Mouse (Mus musculus): Measurements from ENCODE around the gene Cdh3. TPM values are rescaled to one million over a fixed set of nuclear protein-coding genes. Genes with fewer than 3 reads are reported as not detected.

The Cdh3 gene
- total and polyA plus RNA-seq, 3 experiments = not detected

GRCm38 (mm10) chr8:106508456-106508855, 2.2 kb upstream of the Cdh3 start:
- H3K4me1 ChIP-seq (ENCODE audit: control insufficient read depth in 1 of 2, insufficient read depth in 2 of 2, low read length in 2 of 2) = no peaks in the 10 kb centered on the region
- DNase-seq (ENCODE audit: low read depth, low spot score) = no peak
- H3K9ac ChIP-seq (ENCODE audit: control insufficient read depth, low read depth, low read length, poor library complexity, severe bottlenecking) = no peak overlapping the region
- no peaks in the 10 kb centered on the region; a peak in 1 of 4 replicates for H3K27me3 ChIP-seq (ENCODE audit: control insufficient read depth in 1 of 2, insufficient read depth in 2 of 2, low read length in 2 of 2)
- TF ChIP-seq MYC (IDR thresholded peaks at IDR 0.05; ENCODE audit: low read depth, low read length) (no peak), USF2 (IDR thresholded peaks at IDR 0.05; ENCODE audit: borderline replicate concordance in 1 of 2, insufficient read depth in 1 of 2, low read depth in 1 of 2, low read length in 2 of 2) (no peak), USF1 (IDR thresholded peaks at IDR 0.05; ENCODE audit: low read depth, low read length) (no peak), RAD21 (IDR thresholded peaks at IDR 0.05; ENCODE audit: low read depth, low read length) (no peak), CHD1 (IDR thresholded peaks at IDR 0.05; ENCODE audit: low read depth, low read length) (no peak), ZNF384 (IDR thresholded peaks at IDR 0.05; ENCODE audit: low read depth, low read length) (no peak), MAFK (IDR thresholded peaks at IDR 0.05; ENCODE audit: borderline replicate concordance, low read depth, low read length) (no peak), ELF1 (IDR thresholded peaks at IDR 0.05; ENCODE audit: low read depth, low read length) (no peak), TCF12 (IDR thresholded peaks at IDR 0.05; ENCODE audit: low read depth, low read length) (no peak), UBTF (IDR thresholded peaks at IDR 0.05; ENCODE audit: borderline replicate concordance, insufficient read depth, low read depth, low read length) (no peak), RCOR1 (IDR thresholded peaks at IDR 0.05; ENCODE audit: low read depth, low read length) (no peak), MAZ (IDR thresholded peaks at IDR 0.05; ENCODE audit: low read depth, low read length) (no peak)
- H3K36me3 ChIP-seq (ENCODE audit: control insufficient read depth in 1 of 2, insufficient read depth in 2 of 2, low read length in 2 of 2) = no peaks in the 10 kb centered on the region
- H3K79me2 ChIP-seq (ENCODE audit: control insufficient read depth, insufficient read depth, low read length, poor library complexity) = no peaks in the 10 kb centered on the region
- no peaks in the 10 kb centered on the region for H3K9me3 ChIP-seq (replicated peaks; ENCODE audit: insufficient read depth, low read length)
- H3K4me3 ChIP-seq (ENCODE audit: control insufficient read depth in 1 of 2, insufficient read depth in 1 of 2, low read depth in 2 of 2, low read length in 2 of 2) = no peak overlapping the region
- no peak overlapping the region for H3K27ac ChIP-seq (ENCODE audit: control insufficient read depth, low read depth, low read length)

- no peak for DNase-seq (ENCODE audit: low read depth, low spot score)
- Histone ChIP-seq H3K4me1 (ENCODE audit: control insufficient read depth in 1 of 2, insufficient read depth in 2 of 2, low read length in 2 of 2) (no peaks in the 10 kb centered on the region), H3K79me2 (ENCODE audit: control insufficient read depth, insufficient read depth, low read length, poor library complexity) (no peaks in the 10 kb centered on the region), H3K36me3 (ENCODE audit: control insufficient read depth in 1 of 2, insufficient read depth in 2 of 2, low read length in 2 of 2) (no peaks in the 10 kb centered on the region), H3K27ac (ENCODE audit: control insufficient read depth, low read depth, low read length) (no peak overlapping the region), H3K27me3 (ENCODE audit: control insufficient read depth in 1 of 2, insufficient read depth in 2 of 2, low read length in 2 of 2) (no peaks in the 10 kb centered on the region; a peak in 1 of 4 replicates), H3K4me3 (ENCODE audit: control insufficient read depth in 1 of 2, insufficient read depth in 1 of 2, low read depth in 2 of 2, low read length in 2 of 2) (no peak overlapping the region), H3K9me3 (replicated peaks; ENCODE audit: insufficient read depth, low read length) (no peaks in the 10 kb centered on the region), H3K9ac (ENCODE audit: control insufficient read depth, low read depth, low read length, poor library complexity, severe bottlenecking) (no peak overlapping the region)
- TF ChIP-seq CHD1 (IDR thresholded peaks at IDR 0.05; ENCODE audit: low read depth, low read length) (no peak), TBP (IDR thresholded peaks at IDR 0.05; ENCODE audit: low read depth, low read length) (no peak), CTCF (IDR thresholded peaks at IDR 0.05 in 2 of 3, conservative IDR thresholded peaks at IDR 0.05 in 1 of 3; ENCODE audit: control insufficient read depth in 1 of 3, insufficient read depth in 1 of 3, low read depth in 2 of 3, low read length in 3 of 3, poor library complexity in 1 of 3, severe bottlenecking in 1 of 3) (no peak), MAZ (IDR thresholded peaks at IDR 0.05; ENCODE audit: low read depth, low read length) (no peak), POLR2AphosphoS2 (IDR thresholded peaks at IDR 0.05; ENCODE audit: low read length) (no peak), NRF1 (IDR thresholded peaks at IDR 0.05; ENCODE audit: insufficient read depth, low read depth, low read length, poor library complexity, severe bottlenecking) (no peak), EP300 (IDR thresholded peaks at IDR 0.05; ENCODE audit: low read depth in 1 of 2, low read length in 2 of 2) (no peak), E2F4 (IDR thresholded peaks at IDR 0.05; ENCODE audit: borderline replicate concordance, low read depth, low read length) (no peak)
Measured at GRCm38 (mm10) chr8:106509079-106509780, 1.5 kb upstream of the Cdh3 start.

All from MEL (cell line).